Mouse (Mus musculus) layer of hippocampus, postnatal 25 days (tissue): ENCODE data around the gene Ptprf. TPM values are rescaled to one million over a fixed set of nuclear protein-coding genes. Genes with fewer than 3 reads are reported as not detected.

Experiments used
- DNase-seq, 2 experiments: peaks; one replicate each; pipeline ENCODE4 v3.0.0; 2022; ENCODE audit warnings: mixed read lengths in 2 of 2, low spot score in 1 of 2; ENCODE audit errors: extremely low spot score in 1 of 2
- microRNA-seq, 2 experiments: library from miRNA; unstranded; fragments of <30 nt; microRNA quantifications; one replicate each; pipeline ENCODE4 v1.2.0; 2021
- total RNA-seq, 2 experiments: library from RNA; stranded (reverse); gene quantifications; 2 replicates each; pipeline ENCODE4 v1.2.3; 2021

Gene Ptprf
- total RNA-seq, 2 experiments from 2014 or later: 86.9 to 88.0 TPM

GRCm38 (mm10) chr4:118219487-118219886 lies 71.7 kb downstream of the Ptprf start:
- DNase-seq: no peak

- DNase-seq: no peak
These were observed 72.7 kb downstream of the Ptprf start for GRCm38 (mm10) chr4:118218521-118218920.

- DNase-seq: peak in 1 of 2 experiments; percentile 69
These were observed 74.2 kb downstream of the Ptprf start for GRCm38 (mm10) chr4:118216726-118217595.

GRCm38 (mm10) chr4:118214891-118215290 lies 76.3 kb downstream of the Ptprf start:
- no peak for DNase-seq

- no peak for DNase-seq
These were observed 84.1 kb downstream of the Ptprf start for GRCm38 (mm10) chr4:118206918-118207640.

GRCm38 (mm10) chr4:118205906-118206305 lies 85.3 kb downstream of the Ptprf start:
- DNase-seq: no peak

- no peak for DNase-seq
These were observed 92.1 kb downstream of the Ptprf start for GRCm38 (mm10) chr4:118199093-118199492.

GRCm38 (mm10) chr4:118198606-118199005 lies 92.6 kb downstream of the Ptprf start:
- DNase-seq: no peak

GRCm38 (mm10) chr4:118196185-118196584 lies 95.0 kb downstream of the Ptprf start:
- no peak for DNase-seq

GRCm38 (mm10) chr4:118180301-118181080 lies 110.7 kb downstream of the Ptprf start:
- DNase-seq: no peak

- DNase-seq: peak; percentile 74 to 86
These were observed 111.5 kb downstream of the Ptprf start, which contains the start of gene Kdm4a for GRCm38 (mm10) chr4:118179467-118180300. Kdm4a (minus strand) TSS chr4:118180043.

- DNase-seq: no peak
These were observed 112.2 kb downstream of the Ptprf start for GRCm38 (mm10) chr4:118178952-118179466.

GRCm38 (mm10) chr4:118172461-118172860 lies 118.7 kb downstream of the Ptprf start:
- DNase-seq: no peak

- no peak for DNase-seq
These were observed 120.2 kb downstream of the Ptprf start for GRCm38 (mm10) chr4:118171006-118171405.

GRCm38 (mm10) chr4:118162123-118162522 lies 129.1 kb downstream of the Ptprf start:
- DNase-seq: no peak

Small RNA genes lying within 50 kb of the gene (microRNA-seq; reads per million reads assigned to microRNA genes)
- gene Mir7226: 0.74 to 2.6 reads per million in 2 experiments

Other genes starting within 250 kb of the Ptprf start
- 10 to 100 TPM; 43.0 to 46.6 TPM for gene St3gal3, start 156.5 kb downstream of the Ptprf start, total RNA-seq
- 10 to 100 TPM; 45.4 to 48.1 TPM for gene Kdm4a, start 111.4 kb downstream of the Ptprf start, total RNA-seq
- 10 to 100 TPM; 31.3 to 41.2 TPM for gene Szt2, start 117.9 kb upstream of the Ptprf start, total RNA-seq
- gene Med8, start 117.9 kb upstream of the Ptprf start, total RNA-seq: 10 to 100 TPM; 58.8 to 63.2 TPM
- gene Elovl1, start 136.7 kb upstream of the Ptprf start, total RNA-seq: 10 to 100 TPM; 29.5 to 30.3 TPM
- 1 to 10 TPM; 1.1 to 1.5 TPM for gene Cdc20, start 145.9 kb upstream of the Ptprf start, total RNA-seq
- under 1 TPM in 1 of 2 experiments, not detected in 1; 0.34 TPM for gene Mpl, start 166.1 kb upstream of the Ptprf start, total RNA-seq
- 1 to 10 TPM; 7.0 to 8.1 TPM for gene Tie1, start 198.7 kb upstream of the Ptprf start, total RNA-seq
- gene 2610528J11Rik, start 235.6 kb upstream of the Ptprf start, total RNA-seq: not detected